Mouse (Mus musculus): ENCODE measurements at regions not wholly inside any gene's neighbourhood (a gene's known extent, or its start where the extent isn't known, plus 50 kb on each side); places are given as distances from the start of the nearest gene placed in this dataset.

GRCm38 (mm10) chr15:96773656-96774055, 74.1 kb upstream of the Slc38a2 start:
- DNase-seq (ENCODE audit: low spot score) = no peak

GRCm38 (mm10) chr15:96772701-96773100, 73.2 kb upstream of the Slc38a2 start:
- DNase-seq (ENCODE audit: low spot score) = no peak

- DNase-seq (ENCODE audit: low spot score) = no peak
Measured at GRCm38 (mm10) chr15:96770786-96771185, 71.3 kb upstream of the Slc38a2 start.

GRCm38 (mm10) chr15:96770299-96770698, 70.8 kb upstream of the Slc38a2 start:
- DNase-seq (ENCODE audit: low spot score) = no peak

- DNase-seq (ENCODE audit: low spot score) = no peak
Measured at GRCm38 (mm10) chr15:96769751-96770150, 70.2 kb upstream of the Slc38a2 start.

- no peak for DNase-seq (ENCODE audit: low spot score)
Measured at GRCm38 (mm10) chr15:96768301-96768993, 68.9 kb upstream of the Slc38a2 start.

- DNase-seq (ENCODE audit: low spot score) = no peak
Measured at GRCm38 (mm10) chr15:96767188-96767587, 67.7 kb upstream of the Slc38a2 start.

GRCm38 (mm10) chr15:96766238-96766637, 66.7 kb upstream of the Slc38a2 start:
- DNase-seq (ENCODE audit: low spot score) = no peak

GRCm38 (mm10) chr15:96763611-96764010, 64.1 kb upstream of the Slc38a2 start:
- DNase-seq (ENCODE audit: low spot score) = no peak

- no peak for DNase-seq (ENCODE audit: low spot score)
Measured at GRCm38 (mm10) chr15:96759078-96759995, 59.8 kb upstream of the Slc38a2 start.

GRCm38 (mm10) chr15:96757446-96758198, 58.1 kb upstream of the Slc38a2 start:
- no peak for DNase-seq (ENCODE audit: low spot score)

GRCm38 (mm10) chr15:96756456-96756855, 56.9 kb upstream of the Slc38a2 start:
- no peak for DNase-seq (ENCODE audit: low spot score)

GRCm38 (mm10) chr15:96755951-96756350, 56.4 kb upstream of the Slc38a2 start:
- DNase-seq (ENCODE audit: low spot score) = no peak

GRCm38 (mm10) chr15:96755322-96755942, 55.9 kb upstream of the Slc38a2 start:
- no peak for DNase-seq (ENCODE audit: low spot score)

GRCm38 (mm10) chr15:96754079-96754478, 54.5 kb upstream of the Slc38a2 start:
- DNase-seq (ENCODE audit: low spot score) = no peak

GRCm38 (mm10) chr15:96752719-96753118, 53.2 kb upstream of the Slc38a2 start:
- no peak for DNase-seq (ENCODE audit: low spot score)

GRCm38 (mm10) chr15:96752062-96752358, 52.5 kb upstream of the Slc38a2 start:
- DNase-seq (ENCODE audit: low spot score) = no peak

- no peak for DNase-seq (ENCODE audit: low spot score)
Measured at GRCm38 (mm10) chr15:96751243-96752061, 51.9 kb upstream of the Slc38a2 start.

GRCm38 (mm10) chr15:96749534-96750256, 50.2 kb upstream of the Slc38a2 start:
- no peak for DNase-seq (ENCODE audit: low spot score)

Data from spleen, adult 12 weeks (tissue).